Mouse (Mus musculus) kidney, adult 8-10 months (tissue): ENCODE measurements around the gene Tfip11.

Source experiments
- DNase-seq, 2 experiments: peaks; one replicate each; pipeline ENCODE4 v3.0.0; 2022

Tfip11 gene

GRCm38 (mm10) chr5:112367338-112367737 lies 41.2 kb downstream of the Tfip11 start:
- no peak for DNase-seq

- DNase-seq: no peak
Observed at GRCm38 (mm10) chr5:112367929-112368328, 41.8 kb downstream of the Tfip11 start.

- DNase-seq: no peak
Observed at GRCm38 (mm10) chr5:112368666-112369065, 42.5 kb downstream of the Tfip11 start.

GRCm38 (mm10) chr5:112369326-112369725 lies 43.2 kb downstream of the Tfip11 start:
- no peak for DNase-seq

- no peak for DNase-seq
Observed at GRCm38 (mm10) chr5:112370236-112370813, 44.2 kb downstream of the Tfip11 start.

- DNase-seq: no peak
Observed at GRCm38 (mm10) chr5:112371933-112372332, 45.8 kb downstream of the Tfip11 start.

- no peak for DNase-seq
Observed at GRCm38 (mm10) chr5:112376111-112376510, 50.0 kb downstream of the Tfip11 start.

- no peak for DNase-seq
Observed at GRCm38 (mm10) chr5:112377380-112377779, 51.2 kb downstream of the Tfip11 start.

- DNase-seq: peak; percentile 11 to 16
Observed at GRCm38 (mm10) chr5:112378716-112379115, 52.6 kb downstream of the Tfip11 start.

- no peak for DNase-seq
Observed at GRCm38 (mm10) chr5:112381154-112381553, 55.0 kb downstream of the Tfip11 start.

GRCm38 (mm10) chr5:112382042-112382441 lies 55.9 kb downstream of the Tfip11 start:
- no peak for DNase-seq

GRCm38 (mm10) chr5:112382641-112383330 lies 56.6 kb downstream of the Tfip11 start:
- DNase-seq: no peak

- DNase-seq: no peak
Observed at GRCm38 (mm10) chr5:112384805-112385472, 58.8 kb downstream of the Tfip11 start.

- DNase-seq: no peak
Observed at GRCm38 (mm10) chr5:112385973-112386372, 59.8 kb downstream of the Tfip11 start.
